Mouse (Mus musculus) MEL (cell line): Measurements from ENCODE around the gene Nsg2. TPM values are rescaled to one million over a fixed set of nuclear protein-coding genes. Genes with fewer than 3 reads are reported as not detected.

Experiments used
- DNase-seq: peaks from one replicate; pipeline ENCODE4 v3.0.0; 2011; ENCODE audit warnings: low read depth, low spot score
- H3K27ac ChIP-seq: 2 replicates; pipeline ENCODE4 v1.5.1; 2012; ENCODE audit warnings: low read depth, mild to moderate bottlenecking, control low read depth, low read length, moderate library complexity; ENCODE audit not compliant: control insufficient read depth
- H3K27me3 ChIP-seq, 2 experiments: fragments of 150-350 bp in 1 of 2; sonication (generic) in 1 of 2; 2 replicates each; pipeline ENCODE4 v1.6.1; 2012; ENCODE audit warnings: low read length in 2 of 2, mild to moderate bottlenecking in 2 of 2, improper control_type of control experiment in 1 of 2, moderate library complexity in 1 of 2; ENCODE audit not compliant: insufficient read depth in 2 of 2, control insufficient read depth in 1 of 2
- H3K36me3 ChIP-seq, 2 experiments: 2 replicates each; pipeline ENCODE4 v1.6.1; 2012 to 2014; ENCODE audit warnings: low read length in 2 of 2, improper control_type of control experiment in 1 of 2, inconsistent platforms in 1 of 2, mild to moderate bottlenecking in 1 of 2; ENCODE audit not compliant: insufficient read depth in 2 of 2, control insufficient read depth in 1 of 2
- H3K4me1 ChIP-seq, 2 experiments: fragments of 150-350 bp in 1 of 2; sonication (generic) in 1 of 2; 2 replicates each; pipeline ENCODE4 v1.6.1; 2012; ENCODE audit warnings: low read length in 2 of 2, improper control_type of control experiment in 1 of 2, mild to moderate bottlenecking in 1 of 2; ENCODE audit not compliant: insufficient read depth in 2 of 2, control insufficient read depth in 1 of 2
- H3K4me3 ChIP-seq, 2 experiments: fragments of 150-350 bp in 1 of 2; sonication (generic) in 1 of 2; 2 replicates each; pipeline ENCODE4 v1.5.1; 2012; ENCODE audit warnings: low read depth in 2 of 2, low read length in 2 of 2, mild to moderate bottlenecking in 2 of 2, moderate library complexity in 2 of 2, control low read depth in 1 of 2, improper control_type of control experiment in 1 of 2; ENCODE audit not compliant: control insufficient read depth in 1 of 2, insufficient read depth in 1 of 2
- H3K79me2 ChIP-seq: 2 replicates; pipeline ENCODE4 v1.6.1; 2012; ENCODE audit warnings: mild to moderate bottlenecking, low read length, moderate library complexity; ENCODE audit not compliant: control insufficient read depth, poor library complexity, insufficient read depth
- H3K9ac ChIP-seq: 2 replicates; pipeline ENCODE4 v1.6.1; 2012; ENCODE audit warnings: low read depth, mild to moderate bottlenecking, control low read depth, low read length, moderate library complexity; ENCODE audit not compliant: control insufficient read depth, poor library complexity, severe bottlenecking
- H3K9me3 ChIP-seq: fragments of 150-350 bp; sonication (generic); replicated peaks from 2 replicates; pipeline ENCODE4 v1.6.1; 2012; ENCODE audit warnings: mild to moderate bottlenecking, low read length, improper control_type of control experiment, moderate library complexity; ENCODE audit not compliant: insufficient read depth
- BHLHE40 ChIP-seq: IDR thresholded peaks from 2 replicates; pipeline ENCODE4 v1.6.1; 2012; ENCODE audit warnings: low read depth, mild to moderate bottlenecking, inconsistent platforms, low read length, improper control_type of control experiment, borderline replicate concordance
- CHD1 ChIP-seq: IDR thresholded peaks from 2 replicates; pipeline ENCODE4 v1.6.1; 2012; ENCODE audit warnings: low read depth, mild to moderate bottlenecking, inconsistent platforms, low read length, improper control_type of control experiment
- CHD2 ChIP-seq: IDR thresholded peaks from 2 replicates; pipeline ENCODE4 v1.6.1; 2011; ENCODE audit warnings: low read length, improper control_type of control experiment
- JUND ChIP-seq: IDR thresholded peaks from 2 replicates; pipeline ENCODE4 v1.6.1; 2011; ENCODE audit warnings: low read depth, mild to moderate bottlenecking, improper control_type of control experiment, low read length
- KAT2A ChIP-seq: conservative IDR thresholded peaks from 2 replicates; pipeline ENCODE4 v1.6.1; 2012; ENCODE audit warnings: low read depth, low read length, improper control_type of control experiment, inconsistent platforms
- MAFK ChIP-seq: IDR thresholded peaks from 2 replicates; pipeline ENCODE4 v1.6.1; 2011; ENCODE audit warnings: low read depth, mild to moderate bottlenecking, low read length, improper control_type of control experiment, borderline replicate concordance
- MAX ChIP-seq: IDR thresholded peaks from 2 replicates; pipeline ENCODE4 v1.6.1; 2011; ENCODE audit warnings: low read length, improper control_type of control experiment
- MAZ ChIP-seq: IDR thresholded peaks from 2 replicates; pipeline ENCODE4 v1.6.1; 2012; ENCODE audit warnings: low read depth, mild to moderate bottlenecking, inconsistent platforms, low read length, improper control_type of control experiment
- MEF2A ChIP-seq: IDR thresholded peaks from 2 replicates; pipeline ENCODE4 v1.6.1; 2014; ENCODE audit warnings: low read depth, mild to moderate bottlenecking, inconsistent platforms, low read length, improper control_type of control experiment; ENCODE audit not compliant: poor library complexity, insufficient replicate concordance, severe bottlenecking; ENCODE audit errors: extremely low read depth
- MYC ChIP-seq: IDR thresholded peaks from 2 replicates; pipeline ENCODE4 v1.6.1; 2011; ENCODE audit warnings: low read depth, mild to moderate bottlenecking, low read length, improper control_type of control experiment, moderate library complexity
- NRF1 ChIP-seq: IDR thresholded peaks from 2 replicates; pipeline ENCODE4 v1.6.1; 2014; ENCODE audit warnings: low read depth, mild to moderate bottlenecking, inconsistent platforms, low read length, improper control_type of control experiment, moderate library complexity; ENCODE audit not compliant: poor library complexity, insufficient read depth, severe bottlenecking
- POLR2AphosphoS2 ChIP-seq: IDR thresholded peaks from 2 replicates; pipeline ENCODE4 v1.6.1; 2011; ENCODE audit warnings: low read length, improper control_type of control experiment
- POLR2AphosphoS5 ChIP-seq: IDR thresholded peaks from 2 replicates; pipeline ENCODE4 v1.6.1; 2012; ENCODE audit warnings: low read depth, borderline replicate concordance, mild to moderate bottlenecking, inconsistent platforms, low read length, moderate library complexity, mixed read lengths
- RCOR1 ChIP-seq: IDR thresholded peaks from 2 replicates; pipeline ENCODE4 v1.6.1; 2012; ENCODE audit warnings: low read depth, mild to moderate bottlenecking, inconsistent platforms, low read length, improper control_type of control experiment
- SIN3A ChIP-seq: IDR thresholded peaks from 2 replicates; pipeline ENCODE4 v1.6.1; 2012; ENCODE audit warnings: low read length, improper control_type of control experiment, inconsistent platforms
- TAL1 ChIP-seq: IDR thresholded peaks from 2 replicates; pipeline ENCODE4 v1.6.1; 2012; ENCODE audit warnings: mild to moderate bottlenecking, inconsistent platforms, low read length, moderate library complexity, mixed read lengths
- TBP ChIP-seq: IDR thresholded peaks from 2 replicates; pipeline ENCODE4 v1.8.0; 2011; ENCODE audit warnings: low read depth, low read length, improper control_type of control experiment
- TCF12 ChIP-seq: IDR thresholded peaks from 2 replicates; pipeline ENCODE4 v1.6.1; 2014; ENCODE audit warnings: low read depth, mild to moderate bottlenecking, inconsistent platforms, low read length, improper control_type of control experiment, moderate library complexity
- UBTF ChIP-seq: IDR thresholded peaks from 2 replicates; pipeline ENCODE4 v1.6.1; 2012; ENCODE audit warnings: low read depth, mild to moderate bottlenecking, inconsistent platforms, low read length, improper control_type of control experiment, moderate library complexity, borderline replicate concordance; ENCODE audit not compliant: insufficient read depth
- USF1 ChIP-seq: IDR thresholded peaks from 2 replicates; pipeline ENCODE4 v1.6.1; 2014; ENCODE audit warnings: low read depth, mild to moderate bottlenecking, inconsistent platforms, low read length, improper control_type of control experiment, moderate library complexity
- ZC3H11A ChIP-seq: IDR thresholded peaks from 2 replicates; pipeline ENCODE4 v1.6.1; 2012; ENCODE audit warnings: low read depth, mild to moderate bottlenecking, inconsistent platforms, low read length, improper control_type of control experiment
- ZMIZ1 ChIP-seq: IDR thresholded peaks from 2 replicates; pipeline ENCODE4 v1.6.1; 2012; ENCODE audit warnings: low read depth, mild to moderate bottlenecking, inconsistent platforms, low read length, improper control_type of control experiment, moderate library complexity
- ZNF384 ChIP-seq: IDR thresholded peaks from 2 replicates; pipeline ENCODE4 v1.6.1; 2012; ENCODE audit warnings: low read depth, mild to moderate bottlenecking, inconsistent platforms, low read length, improper control_type of control experiment
- polyA plus RNA-seq, 2 experiments: library from polyadenylated mRNA; stranded (reverse) in 1 of 2; unstranded in 1 of 2; fragments of >175 nt in 1 of 2; fragments of >200 nt in 1 of 2; gene quantifications; 2 replicates each; pipeline versions ENCODE4 v1.2.1 to v1.2.4; 2012; ENCODE audit warnings: low replicate concordance in 2 of 2, low read depth in 1 of 2; ENCODE audit not compliant: insufficient read length in 2 of 2, insufficient read depth in 1 of 2, missing spikeins in 1 of 2
- total RNA-seq: library from RNA; depleted of rRNA; stranded (reverse); fragments of 300-350 nt; gene quantifications from 2 replicates; pipeline ENCODE4 v1.2.3, GENCODE M21; 2012

Nsg2 gene
- total and polyA plus RNA-seq, 3 experiments = not detected

DNA sequence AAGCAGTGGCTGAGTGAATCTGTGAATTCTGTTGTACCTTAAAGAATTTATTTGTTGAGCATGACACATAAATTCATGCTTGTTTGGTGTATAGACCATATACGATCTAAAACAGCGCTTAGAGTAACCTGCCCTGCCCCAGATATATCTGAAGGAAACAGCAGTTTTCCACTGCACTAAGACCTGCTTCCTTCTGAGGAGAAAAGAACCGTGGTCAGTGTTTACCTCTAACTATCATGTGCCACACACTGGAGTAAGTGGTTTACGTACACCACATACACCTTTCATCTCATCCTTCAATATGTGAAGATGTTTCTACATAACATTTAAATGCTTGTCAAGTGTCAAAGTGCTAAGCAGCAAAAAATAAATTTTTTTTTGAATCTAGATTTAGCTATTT lies 26.1 kb upstream of the Nsg2 start:
- Histone ChIP-seq H3K9ac (no peak overlapping the region), H3K79me2 (no peaks in the 10 kb centered on the region), H3K27me3 (peaks cover 1 to 8% of the 10 kb centered on the region in 2 experiments; a peak in 3 of 4 replicates), H3K27ac (no peak overlapping the region), H3K4me3 (no peak overlapping the region), H3K9me3 (no peaks in the 10 kb centered on the region), H3K36me3 (no peaks in the 10 kb centered on the region), H3K4me1 (no peaks in the 10 kb centered on the region)
- DNase-seq = no peak
- TF ChIP-seq POLR2AphosphoS2 = no peak
- no peak for TF ChIP-seq CHD2
- TF ChIP-seq MYC = no peak
- TF ChIP-seq SIN3A = no peak
- no peak for TF ChIP-seq POLR2AphosphoS5
- TF ChIP-seq JUND = no peak
- TF ChIP-seq MEF2A = no peak
- no peak for TF ChIP-seq USF1
- TF ChIP-seq ZC3H11A = no peak
- TF ChIP-seq MAX = no peak
- TF ChIP-seq BHLHE40 = no peak
- TF ChIP-seq MAZ = no peak
- TF ChIP-seq RCOR1 = no peak
- no peak for TF ChIP-seq ZMIZ1
- TF ChIP-seq ZNF384 = no peak
- TF ChIP-seq MAFK = no peak

DNA sequence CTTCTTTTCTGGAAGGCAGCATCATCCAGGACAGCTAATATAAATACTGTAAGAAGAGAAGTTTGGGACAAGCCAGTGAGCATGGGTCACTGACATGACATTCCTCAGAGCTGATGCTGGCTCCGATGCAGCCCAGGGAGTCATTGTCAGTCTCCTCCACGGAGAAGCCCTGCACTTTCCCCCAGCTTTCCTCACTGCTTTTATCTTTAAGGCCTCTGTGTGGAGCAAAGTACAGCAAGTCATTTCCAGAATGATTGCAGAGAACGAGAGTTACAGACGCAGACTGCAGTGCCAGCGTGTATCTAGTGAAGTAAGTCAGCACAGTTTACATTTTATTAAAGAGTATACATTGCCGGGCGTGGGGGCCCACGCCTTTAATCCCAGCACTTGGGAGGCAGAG lies 25.4 kb upstream of the Nsg2 start:
- TF ChIP-seq NRF1 = no peak
- no peak for TF ChIP-seq CHD2
- TF ChIP-seq TAL1 = no peak
- TF ChIP-seq KAT2A = no peak
- no peak for TF ChIP-seq TCF12
- no peak for TF ChIP-seq ZMIZ1
- no peak for TF ChIP-seq TBP
- TF ChIP-seq SIN3A = no peak
- no peak for TF ChIP-seq MAZ
- no peak for TF ChIP-seq RCOR1
- TF ChIP-seq CHD1 = no peak
- TF ChIP-seq UBTF = no peak
- Histone ChIP-seq H3K9ac (no peak overlapping the region), H3K9me3 (no peaks in the 10 kb centered on the region), H3K27me3 (peaks cover 1 to 4% of the 10 kb centered on the region in 2 experiments; a peak in 3 of 4 replicates), H3K36me3 (no peaks in the 10 kb centered on the region), H3K4me1 (no peaks in the 10 kb centered on the region), H3K4me3 (no peak overlapping the region), H3K27ac (no peak overlapping the region), H3K79me2 (no peaks in the 10 kb centered on the region)
- no peak for DNase-seq
